Mouse (Mus musculus) erythroid progenitor cell, adult 5-6 weeks (primary cell): ENCODE measurements at regions not wholly inside any gene's neighbourhood (a gene's known extent, or its start where the extent isn't known, plus 50 kb on each side); places are given as distances from the start of the nearest gene placed in this dataset.

Source experiments
- ATAC-seq: replicated peaks from 2 replicates; pipeline ENCODE4 v1.8.0; 2016; ENCODE audit warnings: moderate number of reproducible peaks, mild to moderate bottlenecking, moderate TSS enrichment, inconsistent platforms; ENCODE audit not compliant: poor library complexity, low FRiP score, severe bottlenecking

GRCm38 (mm10) chr11:18272392-18272791, 318.7 kb upstream of the Etaa1 start:
- ATAC-seq: no peak

GRCm38 (mm10) chr11:18266161-18266560, 312.5 kb upstream of the Etaa1 start:
- ATAC-seq: no peak

- no peak for ATAC-seq
These were observed 309.2 kb upstream of the Etaa1 start for GRCm38 (mm10) chr11:18262901-18263300.

GRCm38 (mm10) chr11:18249236-18249635, 295.6 kb upstream of the Etaa1 start:
- ATAC-seq: no peak

GRCm38 (mm10) chr11:18216762-18217161, 263.1 kb upstream of the Etaa1 start:
- ATAC-seq: no peak

GRCm38 (mm10) chr11:18173028-18173427, 219.4 kb upstream of the Etaa1 start:
- no peak for ATAC-seq

GRCm38 (mm10) chr11:18171207-18171776, 217.6 kb upstream of the Etaa1 start:
- ATAC-seq: no peak

GRCm38 (mm10) chr11:18165609-18166347, 212.1 kb upstream of the Etaa1 start:
- ATAC-seq: no peak

- ATAC-seq: no peak
These were observed 210.3 kb upstream of the Etaa1 start for GRCm38 (mm10) chr11:18164025-18164423.

GRCm38 (mm10) chr11:18163156-18164024, 209.7 kb upstream of the Etaa1 start:
- ATAC-seq: no peak

GRCm38 (mm10) chr11:18156506-18156905, 202.8 kb upstream of the Etaa1 start:
- ATAC-seq: no peak

GRCm38 (mm10) chr11:18151788-18152563, 198.3 kb upstream of the Etaa1 start:
- ATAC-seq: no peak

GRCm38 (mm10) chr11:18151369-18151768, 197.7 kb upstream of the Etaa1 start:
- ATAC-seq: no peak

- no peak for ATAC-seq
These were observed 173.8 kb upstream of the Etaa1 start for GRCm38 (mm10) chr11:18127488-18127887.

GRCm38 (mm10) chr11:18123031-18123430, 169.4 kb upstream of the Etaa1 start:
- ATAC-seq: no peak

GRCm38 (mm10) chr11:18122616-18123015, 168.9 kb upstream of the Etaa1 start:
- ATAC-seq: no peak

GRCm38 (mm10) chr11:18115693-18116450, 162.2 kb upstream of the Etaa1 start:
- no peak for ATAC-seq

GRCm38 (mm10) chr11:18102841-18103240, 149.2 kb upstream of the Etaa1 start:
- ATAC-seq: no peak

GRCm38 (mm10) chr11:18075840-18076435, 122.3 kb upstream of the Etaa1 start:
- no peak for ATAC-seq
